Mouse (Mus musculus) E14TG2a.4 (cell line): ENCODE data around the gene Upp2.

Experiments
- CTCF ChIP-seq: conservative IDR thresholded peaks from 2 replicates; pipeline ENCODE4 v1.5.1; 2014; ENCODE audit warnings: low read length
- NANOG ChIP-seq: IDR thresholded peaks from 2 replicates; pipeline ENCODE4 v1.6.1; 2014; ENCODE audit warnings: borderline replicate concordance, low read length, mixed read lengths
- POU5F1 ChIP-seq: IDR thresholded peaks from 2 replicates; pipeline ENCODE4 v1.6.1; 2014; ENCODE audit warnings: low read length, borderline replicate concordance

DNA sequence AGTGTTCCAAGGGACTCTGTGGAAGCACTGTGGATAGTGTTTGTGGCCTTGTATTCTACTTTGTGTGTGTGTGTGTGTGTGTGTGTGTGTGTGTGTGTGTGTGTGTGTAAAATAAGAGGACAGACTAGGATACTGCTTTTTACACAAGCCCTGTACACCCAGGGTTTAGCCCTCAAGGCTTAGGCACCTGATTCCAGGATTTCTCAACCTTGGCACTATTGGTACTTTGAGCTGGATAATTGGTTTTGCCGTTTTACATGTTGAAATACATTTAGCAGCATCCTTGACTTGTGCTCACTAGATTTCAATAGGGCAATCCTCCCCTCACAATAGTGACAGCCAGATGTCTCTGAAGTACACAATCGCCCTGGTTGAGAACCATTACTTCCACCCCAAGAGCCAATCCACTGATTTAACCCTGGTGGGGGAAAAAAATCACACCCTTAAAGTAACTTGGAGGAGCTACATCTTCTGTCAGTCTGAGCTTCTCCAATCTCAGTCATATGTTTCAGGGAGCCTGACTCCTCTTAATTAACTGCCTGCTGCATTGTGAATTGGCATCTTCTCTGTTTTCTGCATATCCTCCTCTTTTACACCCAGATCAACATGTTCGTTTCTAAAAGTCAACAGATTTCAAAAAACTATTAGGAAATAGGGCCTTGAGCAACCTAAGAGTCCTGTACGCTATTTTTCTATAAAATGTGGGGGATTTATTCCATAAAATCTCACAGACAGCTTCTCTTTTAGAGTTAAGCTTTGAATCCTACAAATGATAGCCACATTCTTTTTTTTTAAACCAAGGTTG lies 1.9 kb downstream of the Upp2 start:
- no peak for TF ChIP-seq CTCF
- TF ChIP-seq NANOG: peak; percentile 8; the same call in 1 of the 2 replicates
- no peak for TF ChIP-seq POU5F1
